Mouse (Mus musculus) G1E (cell line): ENCODE measurements around the gene Rcor2.

Experiments
- CTCF ChIP-seq: IDR thresholded peaks from 2 replicates; pipeline ENCODE4 v1.5.1; 2012; ENCODE audit warnings: low read depth, low read length, inconsistent platforms, mixed read lengths
- GATA1 ChIP-seq: IDR thresholded peaks from 2 replicates; pipeline ENCODE4 v1.6.1; 2012; ENCODE audit warnings: borderline replicate concordance, low read length, inconsistent platforms, mixed read lengths
- POLR2AphosphoS5 ChIP-seq: IDR thresholded peaks from 2 replicates; pipeline ENCODE4 v1.6.1; 2012; ENCODE audit warnings: low read depth, low read length, inconsistent platforms; ENCODE audit not compliant: insufficient replicate concordance
- TAL1 ChIP-seq: conservative IDR thresholded peaks from 2 replicates; pipeline ENCODE4 v1.6.1; 2012; ENCODE audit warnings: low read depth, low read length, inconsistent platforms, mixed read lengths

- no peak for TF ChIP-seq GATA1
- no peak for TF ChIP-seq CTCF
- TF ChIP-seq POLR2AphosphoS5: no peak
- no peak for TF ChIP-seq TAL1
Measured at GRCm38 (mm10) chr19:7218753-7219152, 48.4 kb upstream of the Rcor2 start.
